Comparison of ENCODE assay signal across 9 mouse cellular contexts in the genomic region with DNA sequence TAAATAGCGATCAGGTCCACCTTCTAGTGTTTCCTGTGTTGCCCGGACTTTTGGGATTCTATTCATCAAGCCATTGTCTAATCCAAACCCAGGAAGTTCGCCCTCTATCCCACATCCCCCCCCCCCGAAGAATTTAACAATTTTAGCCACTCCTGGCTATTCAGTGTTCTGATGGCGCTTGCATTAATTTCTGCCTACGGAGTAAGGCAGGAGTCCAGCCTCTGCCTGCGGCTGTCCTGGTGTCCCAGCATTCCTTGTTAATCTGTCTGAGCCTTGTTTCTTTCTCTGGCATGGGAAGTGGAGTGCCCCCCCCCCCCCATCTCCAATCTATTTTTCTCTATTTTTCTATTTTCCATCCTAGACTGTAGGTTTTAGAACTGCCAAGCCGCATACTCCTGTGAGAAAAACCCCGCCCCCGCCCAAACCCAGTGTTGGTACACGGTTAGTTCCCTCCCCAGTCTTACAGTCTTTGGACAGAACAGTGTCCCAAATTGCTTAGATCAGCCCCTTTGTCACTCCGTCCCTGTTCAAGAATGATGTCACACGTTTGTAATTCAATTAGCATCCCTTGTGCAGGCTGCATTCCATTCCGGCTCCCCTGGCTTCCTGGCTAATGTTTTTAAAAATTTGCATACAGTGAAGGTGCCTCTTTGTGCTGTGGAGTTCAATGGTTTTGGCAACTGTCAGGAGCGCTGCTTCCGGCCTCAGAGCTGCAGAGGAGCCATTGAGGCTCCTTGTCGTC. TPM values are rescaled to one million over a fixed set of nuclear protein-coding genes. Genes with fewer than 3 reads are reported as not detected.
A peak's percentile ranks its signal among the peaks of the same experiment; 100 is the strongest.
DNase-seq lines count a peak whose midpoint lies in the region; ATAC-seq lines count a peak whose summit lies in the region.
"Had no signal": no experiment of that assay in that cellular context is flagged by ENCODE, and none has a peak within 500 bp of the region (broad histone marks: within the 10 kb centered on the region; RNA-seq: fewer than 3 reads in every experiment).

No protein-coding gene starts in this region.

- no peak overlapping the region for H3K27ac ChIP-seq in lung, embryonic 15.5 days
- H3K27ac ChIP-seq in embryonic facial prominence, embryonic 14.5 days (replicated peaks; ENCODE audit: low read depth, low read length): no peak overlapping the region
- H3K27ac ChIP-seq in midbrain, embryonic 12.5 days (replicated peaks): peak overlapping the region; percentile 81

- H3K27me3 ChIP-seq in lung, embryonic 15.5 days: no peaks in the 10 kb centered on the region
- H3K27me3 ChIP-seq in embryonic facial prominence, embryonic 14.5 days (replicated peaks; ENCODE audit: control insufficient read depth, insufficient read depth, low read length): no peaks in the 10 kb centered on the region
- H3K27me3 ChIP-seq in midbrain, embryonic 12.5 days: peaks cover 5% of the 10 kb centered on the region; the same call in 1 of the 2 replicates

- WGBS in lung, embryonic 15.5 days: 36% methylated on average over 17 of the region's 17 CpGs
- WGBS in embryonic facial prominence, embryonic 14.5 days: 38% methylated on average over 17 of the region's 17 CpGs
- 16% methylated on average over 17 of the region's 17 CpGs for WGBS in midbrain, embryonic 12.5 days

- no peak for DNase-seq in lung, postnatal 25 days (ENCODE audit: low spot score)
- peak; percentile 67 for DNase-seq in embryonic facial prominence, embryonic 14.5 days (ENCODE audit: low spot score)
- DNase-seq in lung, postnatal 10 days: no peak
- DNase-seq in adrenal gland, adult 2 months: no peak
- DNase-seq in adrenal gland, adult 18-20 months (ENCODE audit: low spot score in 2 of 2): no peak

- no peaks in the 10 kb centered on the region for H3K9me3 ChIP-seq in lung, embryonic 15.5 days
- H3K9me3 ChIP-seq in embryonic facial prominence, embryonic 14.5 days (ENCODE audit: control insufficient read depth, low read length): no peaks in the 10 kb centered on the region
- no peaks in the 10 kb centered on the region for H3K9me3 ChIP-seq in midbrain, embryonic 12.5 days

- H3K9ac ChIP-seq in lung, embryonic 15.5 days: no peak overlapping the region
- no peak overlapping the region for H3K9ac ChIP-seq in embryonic facial prominence, embryonic 14.5 days (ENCODE audit: low read depth, low read length)
- H3K9ac ChIP-seq in midbrain, embryonic 12.5 days (replicated peaks): no peak overlapping the region; the same call in 1 of the 2 replicates

- ATAC-seq in lung, embryonic 15.5 days (ENCODE audit: borderline replicate concordance, extremely low read depth, low FRiP score, low TSS enrichment): 0 out of 2 replicates have a peak, but pooled peaks have one; percentile 52
- peak; percentile 57; the same call in 1 of the 2 replicates for ATAC-seq in embryonic facial prominence, embryonic 14.5 days (ENCODE audit: low read depth)
- peak; percentile 38 for ATAC-seq in inflammation-experienced regulatory T-cells, adult 6 months
- peak; percentile 92 for ATAC-seq in midbrain, embryonic 12.5 days (ENCODE audit: low FRiP score, low read depth)

- H3K4me2 ChIP-seq in lung, embryonic 15.5 days: peak overlapping the region; percentile 3; the same call in 1 of the 2 replicates
- H3K4me2 ChIP-seq in embryonic facial prominence, embryonic 14.5 days (ENCODE audit: low read depth, low read length): peak overlapping the region; percentile 29
- H3K4me2 ChIP-seq in midbrain, embryonic 12.5 days (replicated peaks): peak overlapping the region; percentile 36

- no peak overlapping the region for H3K4me3 ChIP-seq in lung, embryonic 15.5 days
- H3K4me3 ChIP-seq in embryonic facial prominence, embryonic 14.5 days (ENCODE audit: low read depth, low read length): no peak overlapping the region
- no peak overlapping the region for H3K4me3 ChIP-seq in midbrain, embryonic 12.5 days
- H3K4me3 ChIP-seq: megakaryocyte, embryonic 14.5 days had no signal

- no peaks in the 10 kb centered on the region for H3K36me3 ChIP-seq in lung, embryonic 15.5 days
- H3K36me3 ChIP-seq in embryonic facial prominence, embryonic 14.5 days (ENCODE audit: control insufficient read depth, insufficient read depth, low read length): no peaks in the 10 kb centered on the region
- H3K36me3 ChIP-seq in midbrain, embryonic 12.5 days: 0 out of 2 replicates have a peak, but pooled peaks cover 3% of the 10 kb centered on the region

- H3K4me1 ChIP-seq in lung, embryonic 15.5 days: peaks cover 9% of the 10 kb centered on the region; the same call in 1 of the 2 replicates
- H3K4me1 ChIP-seq in embryonic facial prominence, embryonic 14.5 days (ENCODE audit: control insufficient read depth, insufficient read depth, low read length): no peaks in the 10 kb centered on the region
- peaks cover 6% of the 10 kb centered on the region for H3K4me1 ChIP-seq in midbrain, embryonic 12.5 days
- H3K4me1 ChIP-seq: megakaryocyte, embryonic 14.5 days had no signal

RNA-seq across cellular contexts. Expression of gene Grifin, which starts 15.4 kb away (rescaled TPM):
- 0.28 TPM in 1 of 2 replicates, not detected in the other for polyA plus RNA-seq in lung, embryonic 15.5 days (2015; fragmentation: Nextera tagmentation; extraction: Ambion mirVana)
- not detected in 2 replicates for polyA plus RNA-seq in embryonic facial prominence, embryonic 14.5 days (2014; fragmentation: Nextera tagmentation; extraction: Ambion mirVana)
- 1 to 10 TPM; 1.2 to 5.5 (median 1.9) TPM for polyA plus RNA-seq in inflammation-experienced regulatory T-cells, adult 6 months (2017; shearing (Covaris generic))
- polyA plus RNA-seq in midbrain, embryonic 12.5 days (2016; fragmentation: Nextera tagmentation; extraction: Ambion mirVana): not detected in 2 replicates
- total RNA-seq in adrenal gland, adult 2 months (2021): not detected
- polyA plus RNA-seq in adrenal gland, adult 2 months (2012; rRNA removed): not detected in 2 replicates
- not detected for total RNA-seq in adrenal gland, adult 18-20 months (2021)

RNA-seq across cellular contexts. Expression of gene Chst12, which starts 44.1 kb away (rescaled TPM):
- polyA plus RNA-seq in lung, embryonic 15.5 days (2015; fragmentation: Nextera tagmentation; extraction: Ambion mirVana): 21.4 and 22.6 TPM in 2 replicates
- 25.1 and 25.4 TPM in 2 replicates for polyA plus RNA-seq in embryonic facial prominence, embryonic 14.5 days (2014; fragmentation: Nextera tagmentation; extraction: Ambion mirVana)
- polyA plus RNA-seq in inflammation-experienced regulatory T-cells, adult 6 months (2017; shearing (Covaris generic)): 10 to 100 TPM; 25.6 to 35.2 (median 33.2) TPM
- polyA plus RNA-seq in midbrain, embryonic 12.5 days (2016; fragmentation: Nextera tagmentation; extraction: Ambion mirVana): 12.5 and 13.4 TPM in 2 replicates
- total RNA-seq in adrenal gland, adult 2 months (2021): 10 to 100 TPM in 1 of 2 experiments, 1 to 10 TPM in 1; 9.7 to 17.4 TPM
- 16.6 and 16.7 TPM in 2 replicates for polyA plus RNA-seq in adrenal gland, adult 2 months (2012; rRNA removed)
- 10 to 100 TPM in 1 of 2 experiments, 1 to 10 TPM in 1; 6.3 to 10.6 TPM for total RNA-seq in adrenal gland, adult 18-20 months (2021)

RNA-seq across cellular contexts. Expression of gene Lfng, which starts 57.6 kb away (rescaled TPM):
- polyA plus RNA-seq in lung, embryonic 15.5 days (2015; fragmentation: Nextera tagmentation; extraction: Ambion mirVana): 22.5 and 27.8 TPM in 2 replicates
- polyA plus RNA-seq in embryonic facial prominence, embryonic 14.5 days (2014; fragmentation: Nextera tagmentation; extraction: Ambion mirVana): 24.6 and 27.9 TPM in 2 replicates
- polyA plus RNA-seq in inflammation-experienced regulatory T-cells, adult 6 months (2017; shearing (Covaris generic)): 10 to 100 TPM; 16.8 to 44.8 (median 23.1) TPM
- 28.5 and 33.9 TPM in 2 replicates for polyA plus RNA-seq in midbrain, embryonic 12.5 days (2016; fragmentation: Nextera tagmentation; extraction: Ambion mirVana)
- total RNA-seq in adrenal gland, adult 2 months (2021): 10 to 100 TPM in 1 of 2 experiments, 1 to 10 TPM in 1; 9.5 to 14.5 TPM
- 59.0 and 60.2 TPM in 2 replicates for polyA plus RNA-seq in adrenal gland, adult 2 months (2012; rRNA removed)
- total RNA-seq in adrenal gland, adult 18-20 months (2021): 10 to 100 TPM in 1 of 2 experiments, 1 to 10 TPM in 1; 9.8 to 12.3 TPM

Comparison
In these comparisons a context has a peak if more than half of its experiments do, and no peak if none do; other contexts are left out.
1. ATAC-seq: peak in every context shown above with its lines; median percentile 92 in midbrain, embryonic 12.5 days; 57 in embryonic facial prominence, embryonic 14.5 days; 52 in lung, embryonic 15.5 days; 38 in inflammation-experienced regulatory T-cells, adult 6 months.